Mouse (Mus musculus) neural tube, embryonic 15.5 days (tissue): ENCODE results near the gene Car10. TPM values are rescaled to one million over a fixed set of nuclear protein-coding genes. Genes with fewer than 3 reads are reported as not detected.

Experiments
- ATAC-seq: fragments of 200-750 bp; cut with Nextera tagmentation; 2 replicates; pipeline ENCODE4 v1.8.0; 2017; ENCODE audit warnings: mild to moderate bottlenecking, moderate TSS enrichment, moderate library complexity; ENCODE audit not compliant: low FRiP score
- H3K27ac ChIP-seq: fragments of 300-500 bp; sonication (generic); replicated peaks from 2 replicates; pipeline ENCODE4 v1.5.1; 2015; ENCODE audit warnings: mild to moderate bottlenecking, inconsistent platforms
- H3K27me3 ChIP-seq: fragments of 300-500 bp; sonication (generic); replicated peaks from 2 replicates; pipeline ENCODE4 v1.6.1; 2015; ENCODE audit warnings: inconsistent platforms
- H3K36me3 ChIP-seq: fragments of 300-500 bp; sonication (generic); 2 replicates; pipeline ENCODE4 v1.6.1; 2015; ENCODE audit warnings: inconsistent platforms
- H3K4me1 ChIP-seq: fragments of 300-500 bp; sonication (generic); 2 replicates; pipeline ENCODE4 v1.6.1; 2015; ENCODE audit warnings: inconsistent platforms
- H3K4me2 ChIP-seq: fragments of 300-500 bp; sonication (generic); 2 replicates; pipeline ENCODE4 v1.6.1; 2015; ENCODE audit warnings: inconsistent platforms, mild to moderate bottlenecking, moderate library complexity
- H3K4me3 ChIP-seq: fragments of 300-500 bp; sonication (generic); replicated peaks from 2 replicates; pipeline ENCODE4 v1.5.1; 2015; ENCODE audit warnings: mild to moderate bottlenecking, inconsistent platforms
- H3K9ac ChIP-seq: fragments of 300-500 bp; sonication (generic); replicated peaks from 2 replicates; pipeline ENCODE4 v1.6.1; 2015; ENCODE audit warnings: mild to moderate bottlenecking, inconsistent platforms
- H3K9me3 ChIP-seq: fragments of 300-500 bp; sonication (generic); replicated peaks from 2 replicates; pipeline ENCODE4 v1.6.1; 2016; ENCODE audit warnings: inconsistent platforms
- WGBS: fragments of 180-500 bp; shearing (Covaris S2); methylation state at CpG from one replicate; pipeline ENCODE4 v1.1.7; 2015; ENCODE audit warnings: mixed read lengths; 5-methylcytosine and 5-hydroxymethylcytosine counted together
- polyA plus RNA-seq: library from polyadenylated mRNA; unstranded; fragments of >200 nt; fragmentation: Nextera tagmentation; extraction: Ambion mirVana; gene quantifications from 2 replicates; pipeline ENCODE4 v1.2.1, GENCODE M21; 2015

Car10 gene
- 64.5 and 69.1 TPM in 2 replicates for polyA plus RNA-seq

- H3K4me2 ChIP-seq = peak within 1 kb of the TSS; percentile 89
- peak within 1 kb of the TSS; percentile 87 for H3K27ac ChIP-seq
- H3K36me3 ChIP-seq = no peaks in the 10 kb centered on the region
- peak within 1 kb of the TSS; percentile 75 for H3K4me3 ChIP-seq
- ATAC-seq = peak; percentile 51; the same call in 1 of the 2 replicates
- H3K9me3 ChIP-seq = no peaks in the 10 kb centered on the region
- H3K9ac ChIP-seq = peak within 1 kb of the TSS; percentile 79
- H3K27me3 ChIP-seq = 0 out of 2 replicates have a peak, but pooled peaks cover 7% of the 10 kb centered on the region
- H3K4me1 ChIP-seq = peaks cover 31% of the 10 kb centered on the region
- WGBS = under 1% methylated on average over 47 of the region's 48 CpGs
Measured at GRCm38 (mm10) chr11:93097941-93098828, at the start of gene Car10. Gene Car10 (plus strand): TSS chr11:93098028.

GRCm38 (mm10) chr11:93065021-93065420 is 32.8 kb upstream of the Car10 start:
- Histone ChIP-seq H3K4me3 (no peak overlapping the region), H3K9me3 (no peaks in the 10 kb centered on the region), H3K27ac (no peak overlapping the region), H3K4me2 (no peak overlapping the region), H3K36me3 (no peaks in the 10 kb centered on the region), H3K9ac (no peak overlapping the region), H3K4me1 (peaks cover 6% of the 10 kb centered on the region), H3K27me3 (no peaks in the 10 kb centered on the region)
- peak; percentile 35; the same call in 1 of the 2 replicates for ATAC-seq
- 33% methylated on average over 6 of the region's 6 CpGs for WGBS

- 75% methylated on average over 3 of the region's 3 CpGs for WGBS
- H3K4me3 ChIP-seq = no peak overlapping the region
- ATAC-seq = no peak
- H3K9me3 ChIP-seq = no peaks in the 10 kb centered on the region
- H3K9ac ChIP-seq = no peak overlapping the region
- H3K27ac ChIP-seq = no peak overlapping the region
- peaks cover 6% of the 10 kb centered on the region for H3K4me1 ChIP-seq
- H3K4me2 ChIP-seq = no peak overlapping the region
- H3K27me3 ChIP-seq = no peaks in the 10 kb centered on the region
- H3K36me3 ChIP-seq = no peaks in the 10 kb centered on the region
Measured at GRCm38 (mm10) chr11:93065656-93066181, 32.1 kb upstream of the Car10 start.

- Histone ChIP-seq H3K4me3 (no peak overlapping the region), H3K27me3 (0 out of 2 replicates have a peak, but pooled peaks cover 2% of the 10 kb centered on the region), H3K36me3 (no peaks in the 10 kb centered on the region), H3K9me3 (no peaks in the 10 kb centered on the region), H3K4me1 (peaks cover 25% of the 10 kb centered on the region), H3K4me2 (no peak overlapping the region), H3K27ac (no peak overlapping the region), H3K9ac (no peak overlapping the region)
- WGBS = 22% methylated on average over 2 of the region's 2 CpGs
- ATAC-seq = no peak
Measured at GRCm38 (mm10) chr11:93095588-93095987, 2.2 kb upstream of the Car10 start.

- no peaks in the 10 kb centered on the region for H3K9me3 ChIP-seq
- WGBS = 2% methylated on average over 6 of the region's 6 CpGs
- H3K4me3 ChIP-seq = peak overlapping the region; percentile 75
- no peak for ATAC-seq
- peak overlapping the region; percentile 79 for H3K9ac ChIP-seq
- H3K27ac ChIP-seq = peak overlapping the region; percentile 87
- H3K27me3 ChIP-seq = 0 out of 2 replicates have a peak, but pooled peaks cover 7% of the 10 kb centered on the region
- no peaks in the 10 kb centered on the region for H3K36me3 ChIP-seq
- H3K4me1 ChIP-seq = peaks cover 27% of the 10 kb centered on the region
- peak overlapping the region; percentile 89 for H3K4me2 ChIP-seq
Measured at GRCm38 (mm10) chr11:93097001-93097400, 827 bp upstream of the Car10 start.

GRCm38 (mm10) chr11:93097431-93097851 is 387 bp upstream of the Car10 start:
- WGBS = under 1% methylated on average over 14 of the region's 14 CpGs
- H3K27me3 ChIP-seq = 0 out of 2 replicates have a peak, but pooled peaks cover 7% of the 10 kb centered on the region

GRCm38 (mm10) chr11:93098933-93099381 is 1.1 kb downstream of the Car10 start:
- peak overlapping the region; percentile 79 for H3K9ac ChIP-seq
- 0 out of 2 replicates have a peak, but pooled peaks cover 7% of the 10 kb centered on the region for H3K27me3 ChIP-seq
- peak overlapping the region; percentile 89 for H3K4me2 ChIP-seq
- H3K9me3 ChIP-seq = no peaks in the 10 kb centered on the region
- ATAC-seq = peak; percentile 64
- peak overlapping the region; percentile 87 for H3K27ac ChIP-seq
- no peaks in the 10 kb centered on the region for H3K36me3 ChIP-seq
- WGBS = under 1% methylated on average over 37 of the region's 37 CpGs
- H3K4me1 ChIP-seq = peaks cover 31% of the 10 kb centered on the region
- H3K4me3 ChIP-seq = peak overlapping the region; percentile 75

More at GRCm38 (mm10) chr11:93097431-93097851, 387 bp upstream of the Car10 start:
- Histone ChIP-seq H3K36me3 (no peaks in the 10 kb centered on the region), H3K27ac (peak overlapping the region; percentile 87), H3K9me3 (no peaks in the 10 kb centered on the region), H3K4me2 (peak overlapping the region; percentile 89), H3K9ac (peak overlapping the region; percentile 79), H3K4me1 (peaks cover 31% of the 10 kb centered on the region), H3K4me3 (peak overlapping the region; percentile 75)
- peak; percentile 34; the same call in 1 of the 2 replicates for ATAC-seq

- Histone ChIP-seq H3K36me3 (no peaks in the 10 kb centered on the region), H3K4me2 (peak overlapping the region; percentile 89), H3K4me1 (peaks cover 31% of the 10 kb centered on the region), H3K27ac (peak overlapping the region; percentile 87), H3K27me3 (0 out of 2 replicates have a peak, but pooled peaks cover 7% of the 10 kb centered on the region), H3K4me3 (peak overlapping the region; percentile 75), H3K9ac (peak overlapping the region; percentile 79), H3K9me3 (no peaks in the 10 kb centered on the region)
- peak; percentile 45 for ATAC-seq
- WGBS = under 1% methylated on average over 53 of the region's 53 CpGs
Measured at GRCm38 (mm10) chr11:93099431-93100370, 1.9 kb downstream of the Car10 start.

GRCm38 (mm10) chr11:93100606-93101005 is 2.8 kb downstream of the Car10 start:
- H3K27ac ChIP-seq = peak overlapping the region; percentile 87
- 0 out of 2 replicates have a peak, but pooled peaks cover 7% of the 10 kb centered on the region for H3K27me3 ChIP-seq
- no peaks in the 10 kb centered on the region for H3K9me3 ChIP-seq
- peak overlapping the region; percentile 89 for H3K4me2 ChIP-seq
- ATAC-seq = no peak
- WGBS = 6% methylated on average over 6 of the region's 6 CpGs
- peak overlapping the region; percentile 79 for H3K9ac ChIP-seq
- no peaks in the 10 kb centered on the region for H3K36me3 ChIP-seq
- H3K4me3 ChIP-seq = peak overlapping the region; percentile 75
- peaks cover 31% of the 10 kb centered on the region for H3K4me1 ChIP-seq

GRCm38 (mm10) chr11:93101106-93101505 is 3.3 kb downstream of the Car10 start:
- H3K36me3 ChIP-seq = no peaks in the 10 kb centered on the region
- peak overlapping the region; percentile 87 for H3K27ac ChIP-seq

More at GRCm38 (mm10) chr11:93101106-93101505, 3.3 kb downstream of the Car10 start:
- WGBS = 9% methylated on average over 2 of the region's 2 CpGs
- H3K27me3 ChIP-seq = 0 out of 2 replicates have a peak, but pooled peaks cover 7% of the 10 kb centered on the region
- H3K4me1 ChIP-seq = peaks cover 31% of the 10 kb centered on the region
- H3K4me3 ChIP-seq = peak overlapping the region; percentile 75
- ATAC-seq = no peak
- H3K9ac ChIP-seq = peak overlapping the region; percentile 79
- peak overlapping the region; percentile 89 for H3K4me2 ChIP-seq
- no peaks in the 10 kb centered on the region for H3K9me3 ChIP-seq
